Mouse (Mus musculus) Patski (cell line): ENCODE measurements around the gene Bst2. TPM values are rescaled to one million over a fixed set of nuclear protein-coding genes. Genes with fewer than 3 reads are reported as not detected.

Experiments
- ATAC-seq: fragments of 100-300 bp; one replicate; pipeline ENCODE4 v1.8.0; 2021
- CTCF ChIA-PET: fragments of 350-600 bp; sonication (Branson Sonifier 250); formaldehyde crosslinking; loops from one replicate; lab custom pipeline; 2022; ENCODE audit warnings: inconsistent platforms; lab: Charles Lee
- POLR2A ChIA-PET: fragments of 350-600 bp; sonication (Branson Sonifier 250); formaldehyde crosslinking; loops from one replicate; lab custom pipeline; 2022; ENCODE audit warnings: antibody characterized with exemption, inconsistent platforms; lab: Charles Lee
- DNase-seq: peaks from one replicate; pipeline ENCODE4 v3.0.0-alpha.2; 2011; ENCODE audit warnings: low read depth, low spot score
- H3K27me3 ChIP-seq: fragments of 371-371 bp; one replicate; pipeline ENCODE4 v1.5.1; 2021
- CTCF ChIP-seq: fragments of 100-300 bp; IDR thresholded peaks from one replicate; pipeline ENCODE4 v1.5.1; 2021
- in situ Hi-C: fragments of 300-500 bp; cut with MboI; formaldehyde crosslinking; loops from 3 replicates; pipeline ENCODE4 v1.11.1; 2018; ENCODE audit warnings: low pct_unique_long_range_greater_than_20kb, mixed read lengths
- polyA plus RNA-seq: library from polyadenylated mRNA; unstranded; gene quantifications from one replicate; pipeline ENCODE4 v1.2.3, GENCODE M21; 2021

The Bst2 gene
- polyA plus RNA-seq, 1 experiment from 2014 or later: 141 TPM

DNA sequence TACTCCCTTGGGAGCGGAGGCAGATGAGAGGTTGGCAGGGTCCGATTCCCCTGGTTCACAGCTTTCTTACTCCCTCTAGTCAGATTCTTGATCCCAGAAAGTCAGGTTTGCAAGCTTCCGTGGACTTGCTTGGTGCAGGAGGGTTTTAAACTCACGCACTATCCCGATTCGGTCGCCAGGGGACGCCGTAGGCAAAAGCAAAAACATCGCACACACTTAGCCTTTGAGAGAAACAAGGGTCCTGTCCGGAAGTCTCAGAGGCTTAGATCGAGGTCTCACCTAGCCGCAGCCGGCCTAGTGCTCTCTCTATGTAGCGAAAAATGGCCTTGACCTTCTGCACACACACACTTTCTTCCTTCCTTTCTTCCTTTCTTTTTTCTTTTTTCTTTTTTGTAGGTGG, 24.1 kb upstream of the Bst2 start:
- ATAC-seq (peak; percentile 22), DNase-seq (no peak)
- CTCF ChIA-PET: interaction anchor here (1.1 to 5.6 kb wide), 12 partner anchors 9 to 111 kb away, joined by 4 to 49 read pairs (median 10); partner anchors contain the start of genes Colgalt1 and Pgls
- POLR2A ChIA-PET: interaction anchor here (0.5 to 2.2 kb wide), 3 partner anchors 30 to 38 kb away, joined by 3 to 12 read pairs (median 6); partner anchors contain the start of gene Pgls
- in situ Hi-C loops: loop anchor here (5.0 kb wide), 2 partner anchors 41 to 101 kb away; no protein-coding TSS in a partner anchor
- no peaks in the 10 kb centered on the region for H3K27me3 ChIP-seq
- TF ChIP-seq CTCF: no peak

DNA sequence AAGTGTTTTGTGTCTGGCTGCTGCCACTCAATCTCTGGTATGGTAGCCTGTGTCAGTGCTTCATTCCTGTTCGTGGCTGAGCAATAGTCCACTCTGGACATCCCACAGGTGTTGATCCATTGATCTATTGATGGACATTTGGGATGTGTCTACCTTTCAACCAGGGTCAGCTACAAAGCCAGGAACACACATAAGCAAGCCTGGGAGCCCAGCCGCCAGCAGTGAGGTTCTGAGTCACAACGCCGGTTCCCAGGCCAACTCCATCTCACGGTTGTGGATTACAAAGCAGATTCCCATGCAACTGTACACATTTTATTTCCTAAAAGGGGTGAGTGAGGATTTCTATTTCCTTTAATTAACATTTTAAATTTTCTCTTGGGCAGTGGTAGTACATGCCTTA, 23.5 kb upstream of the Bst2 start:
- DNase-seq (no peak), ATAC-seq (no peak)
- TF ChIP-seq CTCF: no peak
- ChIA-PET CTCF (interaction anchor here (1.1 to 5.6 kb wide), 9 partner anchors 9 to 112 kb away, joined by 4 to 49 read pairs (median 11); partner anchors contain the start of genes Colgalt1 and Pgls), POLR2A (interaction anchor here (0.5 to 2.2 kb wide), 3 partner anchors 31 to 39 kb away, joined by 3 to 12 read pairs (median 6); partner anchors contain the start of gene Pgls)
- no peaks in the 10 kb centered on the region for H3K27me3 ChIP-seq
- in situ Hi-C loops: loop anchor here (5.0 kb wide), 2 partner anchors 42 to 102 kb away; no protein-coding TSS in a partner anchor

DNA sequence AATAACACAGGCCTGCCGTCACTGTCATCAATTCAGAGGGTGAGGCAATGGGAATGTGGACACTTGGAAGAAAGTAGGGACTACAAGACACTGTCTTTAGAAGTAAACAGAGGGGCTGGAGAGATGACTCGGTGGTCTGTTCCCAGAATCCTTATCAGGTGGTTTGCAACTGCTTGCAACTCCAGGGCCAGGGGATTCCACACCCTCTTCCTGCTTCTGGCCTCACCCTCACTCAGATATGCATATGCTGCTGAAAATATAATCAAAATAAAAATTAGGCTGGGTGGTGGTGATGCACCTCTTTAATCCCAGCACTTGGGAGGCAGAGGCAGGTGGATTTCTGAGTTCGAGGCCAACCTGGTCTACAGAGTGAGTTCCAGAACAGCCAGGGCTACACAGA, 22.8 kb upstream of the Bst2 start:
- no peak for TF ChIP-seq CTCF
- CTCF ChIA-PET: interaction anchor here (2.6 to 5.6 kb wide), 5 partner anchors 9 to 100 kb away, joined by 9 to 49 read pairs (median 19); partner anchors contain the start of genes Colgalt1 and Pgls
- POLR2A ChIA-PET: interaction anchor here (3.1 kb wide), 1 partner anchor 32 kb away, joined by 7 read pairs; the partner anchor contains the start of gene Pgls
- H3K27me3 ChIP-seq: no peaks in the 10 kb centered on the region
- in situ Hi-C loops: loop anchor here (5.0 kb wide), 2 partner anchors 42 to 102 kb away; no protein-coding TSS in a partner anchor
- DNase-seq: no peak
- no peak for ATAC-seq

DNA sequence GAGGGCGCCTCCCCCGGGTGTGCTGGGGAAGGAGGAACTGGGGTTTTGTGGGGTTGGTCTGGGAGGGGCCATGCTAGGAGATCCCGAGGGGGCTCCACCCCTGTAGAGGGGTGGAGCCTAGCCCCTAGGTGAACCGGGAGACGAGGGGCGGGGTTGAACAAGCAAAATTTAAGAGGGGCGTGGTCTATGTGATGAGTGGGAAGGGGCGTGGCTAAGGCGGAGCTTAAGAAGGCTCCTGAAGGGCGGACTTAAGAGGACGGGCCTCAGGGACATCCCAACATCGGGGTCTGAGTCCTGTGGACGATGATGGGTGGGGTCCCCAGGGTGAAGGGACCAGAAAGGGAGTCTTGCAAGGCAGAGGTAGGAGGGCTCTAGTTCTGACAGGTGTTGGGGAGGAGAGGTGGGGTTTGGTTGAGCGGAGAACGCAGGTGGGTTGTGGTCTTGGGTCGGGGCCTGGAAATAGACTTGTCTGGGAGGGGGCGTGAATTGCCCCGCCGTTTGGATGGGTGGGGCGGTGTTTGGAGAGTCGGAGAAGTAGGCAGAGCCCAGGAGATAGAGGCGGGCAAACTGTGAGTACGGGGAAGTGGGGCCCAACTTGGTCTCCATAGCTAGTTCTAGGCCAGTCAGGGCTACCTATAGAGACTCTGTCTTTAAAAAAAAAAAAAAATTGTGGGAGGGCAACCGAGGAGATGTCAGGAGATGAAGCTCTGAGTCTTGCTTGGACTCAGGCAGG, 21.9 kb upstream of the Bst2 start:
- in situ Hi-C loops: no loop called here
- H3K27me3 ChIP-seq: no peaks in the 10 kb centered on the region
- TF ChIP-seq CTCF: no peak
- ChIA-PET POLR2A (interaction anchor here (0.6 to 3.1 kb wide), 3 partner anchors 10 to 57 kb away, joined by 3 to 7 read pairs (median 3); partner anchors contain the start of gene Pgls), CTCF (interaction anchor here (1.6 to 5.6 kb wide), 3 partner anchors 32 to 53 kb away, joined by 5 to 49 read pairs (median 19); partner anchors contain the start of genes Colgalt1 and Pgls)
- peak; percentile 57 for ATAC-seq
- no peak for DNase-seq

DNA sequence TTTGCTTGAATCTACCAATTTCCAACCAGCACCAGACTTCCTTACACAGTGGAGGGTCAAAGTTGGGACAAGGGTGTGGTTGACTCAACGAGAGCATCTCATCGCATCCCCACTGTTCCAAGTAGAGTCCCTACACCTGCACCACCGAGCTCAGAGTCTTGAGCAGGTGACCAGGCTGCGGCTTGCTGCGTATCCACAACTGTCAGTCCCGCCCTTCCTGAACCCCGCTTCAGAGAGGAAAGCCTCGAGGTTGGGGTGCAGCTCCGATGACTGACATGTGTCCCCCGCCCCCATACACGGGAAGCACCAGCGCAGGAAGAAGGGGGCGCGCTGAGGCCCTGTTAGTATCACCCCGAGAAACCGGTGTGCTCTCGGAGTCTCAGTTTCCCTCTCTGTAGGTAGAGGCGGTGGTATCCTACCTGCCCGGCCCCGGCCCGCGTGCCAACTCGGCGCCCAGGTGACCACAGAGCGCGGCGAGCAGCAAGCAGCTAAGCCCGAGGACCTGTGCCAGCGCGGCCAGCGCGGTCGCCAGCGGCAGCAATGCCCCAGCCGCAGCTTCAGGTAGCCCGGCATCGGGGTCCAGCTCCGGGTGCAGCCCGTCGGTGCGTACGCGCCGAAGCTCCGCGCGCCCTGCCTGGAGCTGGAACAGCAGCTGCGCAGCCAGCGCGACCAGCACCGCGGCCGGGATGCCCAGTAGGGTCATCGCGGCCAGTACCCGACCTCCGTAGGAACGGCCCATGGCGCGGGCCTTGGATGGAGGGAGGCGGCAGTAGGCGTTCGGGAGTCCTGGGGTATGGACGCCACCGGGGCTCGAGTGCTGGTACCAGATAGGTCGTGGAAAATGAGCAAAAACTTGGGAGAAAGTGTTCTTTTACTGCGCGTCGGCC, 21.1 kb upstream of the Bst2 start, which contains the start of gene Tmem221:
Gene Tmem221 (minus strand): TSS at position 801 of the 887 bp plus-strand sequence.
- no peaks in the 10 kb centered on the region for H3K27me3 ChIP-seq
- TF ChIP-seq CTCF: no peak
- no peak for DNase-seq
- in situ Hi-C loops: no loop called here
- POLR2A ChIA-PET: interaction anchor here (3.1 kb wide), 1 partner anchor 34 kb away, joined by 7 read pairs; the partner anchor contains the start of gene Pgls
- ATAC-seq: peak; percentile 15
- CTCF ChIA-PET: interaction anchor here (1.6 to 5.6 kb wide), 3 partner anchors 33 to 54 kb away, joined by 5 to 49 read pairs (median 19); partner anchors contain the start of genes Colgalt1 and Pgls

DNA sequence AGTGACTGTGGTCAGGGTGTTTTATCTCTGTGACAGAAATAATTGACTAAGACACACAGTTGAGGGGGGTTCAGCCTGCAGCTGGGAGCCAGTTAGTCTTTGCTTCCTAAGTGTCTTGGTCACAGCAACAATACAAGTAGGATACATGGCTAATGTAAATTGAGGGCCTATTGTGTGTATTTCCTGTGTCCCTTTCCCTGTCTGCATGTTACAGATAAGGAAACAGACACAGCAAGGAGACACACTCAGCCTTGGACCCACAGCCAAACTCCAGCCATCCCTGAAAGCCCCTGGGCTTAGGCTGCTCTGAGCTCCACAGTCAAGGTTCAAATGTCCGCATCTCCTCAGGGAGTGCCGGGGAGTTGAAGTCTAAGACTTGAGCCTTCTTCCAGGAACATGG, 17.4 kb upstream of the Bst2 start:
- POLR2A ChIA-PET: no interaction called here
- no peak for TF ChIP-seq CTCF
- no peak for ATAC-seq
- CTCF ChIA-PET: interaction anchor here (0.9 kb wide), 1 partner anchor 104 kb away, joined by 3 read pairs; no protein-coding TSS in a partner anchor
- no peak for DNase-seq
- H3K27me3 ChIP-seq: no peaks in the 10 kb centered on the region
- in situ Hi-C loops: no loop called here

DNA sequence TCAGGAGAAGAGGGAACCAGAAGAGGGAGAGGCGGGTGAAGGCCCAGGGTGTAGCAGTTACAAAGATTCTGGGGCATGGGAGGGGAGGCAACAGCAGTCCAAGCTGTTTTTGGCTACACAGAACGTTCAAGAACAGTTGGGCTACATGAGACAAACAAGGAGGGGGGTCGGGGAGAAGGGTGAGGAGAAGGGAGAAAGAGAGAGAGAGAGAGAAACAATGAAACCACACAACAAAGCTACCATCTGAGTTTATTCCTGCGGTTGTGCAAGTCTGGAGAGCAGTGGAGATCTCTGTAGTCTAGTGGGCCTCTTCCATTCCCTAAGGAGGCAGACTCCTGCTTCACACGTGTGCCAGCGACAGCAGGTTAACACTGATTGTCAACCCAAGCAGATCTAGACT, 16.7 kb upstream of the Bst2 start:
- TF ChIP-seq CTCF: no peak
- ATAC-seq (no peak), DNase-seq (no peak)
- POLR2A ChIA-PET: no interaction called here
- CTCF ChIA-PET: interaction anchor here (1.7 kb wide), 1 partner anchor 107 kb away, joined by 3 read pairs; no protein-coding TSS in a partner anchor
- no peaks in the 10 kb centered on the region for H3K27me3 ChIP-seq
- in situ Hi-C loops: no loop called here

DNA sequence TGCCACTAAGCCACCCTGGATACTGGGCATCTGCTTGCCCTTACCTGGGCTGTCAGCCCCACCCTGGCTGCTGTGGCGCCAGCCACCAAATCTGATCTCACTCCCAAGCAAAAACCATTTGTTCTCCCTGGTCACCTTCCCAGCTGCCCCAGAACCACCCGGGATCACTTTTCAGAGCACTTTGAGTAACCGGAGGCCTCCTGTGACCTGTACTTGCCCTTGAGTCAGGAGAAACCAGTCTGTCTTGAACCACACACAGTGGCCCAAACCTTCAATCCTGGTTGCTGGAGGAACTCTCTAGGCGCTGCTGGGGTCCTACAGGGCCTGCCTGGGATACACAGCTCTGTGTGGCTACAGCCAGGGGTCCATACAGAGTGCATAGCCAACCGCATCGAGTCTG, 15.5 kb upstream of the Bst2 start:
- in situ Hi-C loops: no loop called here
- ChIA-PET POLR2A (no interaction called here), CTCF (interaction anchor here (1.7 to 2.8 kb wide), 2 partner anchors 9 to 108 kb away, joined by 3 to 9 read pairs; no protein-coding TSS in a partner anchor)
- H3K27me3 ChIP-seq: no peaks in the 10 kb centered on the region
- TF ChIP-seq CTCF: no peak
- DNase-seq (no peak), ATAC-seq (no peak)

DNA sequence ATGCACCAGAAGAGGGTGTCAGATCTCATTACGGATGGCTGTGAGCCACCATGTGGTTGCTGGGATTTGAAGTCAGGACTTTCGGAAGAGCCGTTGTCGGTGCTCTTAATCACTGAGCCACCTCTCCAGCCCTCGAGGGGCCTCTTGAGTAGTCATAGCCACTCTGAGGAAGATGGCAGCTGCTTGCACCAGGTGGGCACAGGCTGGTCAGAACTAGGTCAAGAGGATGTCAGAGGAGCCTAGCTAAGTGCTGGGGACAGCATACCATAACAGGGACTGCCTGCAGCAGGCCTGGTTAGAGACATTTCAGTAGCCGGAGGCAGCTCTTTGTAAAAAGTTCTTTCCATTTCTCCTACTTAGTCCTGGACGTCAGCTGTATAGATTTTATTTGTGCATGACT, 13.5 kb upstream of the Bst2 start:
- H3K27me3 ChIP-seq: no peaks in the 10 kb centered on the region
- no peak for ATAC-seq
- no peak for DNase-seq
- no peak for TF ChIP-seq CTCF
- ChIA-PET CTCF (interaction anchor here (1.1 to 2.8 kb wide), 2 partner anchors 11 to 110 kb away, joined by 3 to 9 read pairs; no protein-coding TSS in a partner anchor), POLR2A (interaction anchor here (2.1 kb wide), 1 partner anchor 42 kb away, joined by 7 read pairs; no protein-coding TSS in a partner anchor)
- in situ Hi-C loops: no loop called here
